Mouse (Mus musculus) CH12.LX (cell line): ENCODE data around the gene Prkaa1. TPM values are rescaled to one million over a fixed set of nuclear protein-coding genes. Genes with fewer than 3 reads are reported as not detected.

Experiments
- DNase-seq: peaks from one replicate; pipeline ENCODE4 v3.0.0-alpha.2; 2013; ENCODE audit errors: extremely low read depth
- H3K27ac ChIP-seq: 2 replicates; pipeline ENCODE4 v1.5.1; 2012; ENCODE audit warnings: low read depth, mild to moderate bottlenecking, control low read depth, moderate library complexity; ENCODE audit not compliant: insufficient read depth
- H3K27me3 ChIP-seq: replicated peaks from 2 replicates; pipeline ENCODE3; 2012; ENCODE audit warnings: inconsistent platforms
- H3K36me3 ChIP-seq, 2 experiments: replicated peaks in 1 of 2; 2 replicates each; pipeline versions ENCODE3 to v1.6.1; 2012; ENCODE audit warnings: inconsistent platforms in 1 of 2, low read length in 1 of 2, mild to moderate bottlenecking in 1 of 2, mixed read lengths in 1 of 2, moderate library complexity in 1 of 2; ENCODE audit not compliant: control insufficient read depth in 1 of 2, insufficient read depth in 1 of 2
- H3K4me1 ChIP-seq, 2 experiments: 2 replicates each; pipeline ENCODE4 v1.6.1; 2012; ENCODE audit warnings: inconsistent platforms in 1 of 2, moderate library complexity in 1 of 2; ENCODE audit not compliant: insufficient read depth in 2 of 2, control insufficient read depth in 1 of 2
- H3K4me2 ChIP-seq: 2 replicates; pipeline ENCODE4 v1.6.1; 2012; ENCODE audit warnings: low read depth, mild to moderate bottlenecking, control low read depth; ENCODE audit not compliant: poor library complexity, insufficient read depth, severe bottlenecking
- H3K4me3 ChIP-seq, 3 experiments: fragments of 150-350 bp in 1 of 3; sonication (generic) in 1 of 3; replicated peaks in 1 of 3; 2 replicates each; pipeline versions ENCODE3 to v1.5.1; 2011 to 2012; ENCODE audit warnings: low read depth in 2 of 3, low read length in 2 of 3, mild to moderate bottlenecking in 2 of 3, moderate library complexity in 2 of 3, control low read depth in 1 of 3, improper control_type of control experiment in 1 of 3, inconsistent platforms in 1 of 3, mixed read lengths in 1 of 3; ENCODE audit not compliant: poor library complexity in 1 of 3
- H3K79me2 ChIP-seq: replicated peaks from 2 replicates; pipeline ENCODE4 v1.6.1; 2012; ENCODE audit warnings: mild to moderate bottlenecking, moderate library complexity; ENCODE audit not compliant: control insufficient read depth, poor library complexity, insufficient read depth, severe bottlenecking; ENCODE audit errors: extremely low read depth
- H3K9ac ChIP-seq: 2 replicates; pipeline ENCODE4 v1.6.1; 2012; ENCODE audit warnings: low read depth, mild to moderate bottlenecking, control low read depth, moderate library complexity; ENCODE audit not compliant: insufficient read depth
- H3K9me3 ChIP-seq: replicated peaks from 2 replicates; pipeline ENCODE3; 2012; ENCODE audit warnings: low read length, inconsistent platforms, mixed read lengths
- BHLHE40 ChIP-seq: IDR thresholded peaks from 2 replicates; pipeline ENCODE4 v1.6.1; 2011; ENCODE audit warnings: mild to moderate bottlenecking, low read depth, low read length, improper control_type of control experiment
- CHD2 ChIP-seq: IDR thresholded peaks from 2 replicates; pipeline ENCODE4 v1.6.1; 2011; ENCODE audit warnings: low read length, improper control_type of control experiment
- CTCF ChIP-seq, 2 experiments: IDR thresholded peaks in 1 of 2; conservative IDR thresholded peaks in 1 of 2; 2 replicates each; pipeline ENCODE4 v1.5.1; 2011 to 2012; ENCODE audit warnings: low read depth in 2 of 2, low read length in 2 of 2, improper control_type of control experiment in 1 of 2, inconsistent platforms in 1 of 2, mild to moderate bottlenecking in 1 of 2, moderate library complexity in 1 of 2
- ELF1 ChIP-seq: IDR thresholded peaks from 2 replicates; pipeline ENCODE4 v1.6.1; 2014; ENCODE audit warnings: low read depth, mild to moderate bottlenecking, inconsistent platforms, low read length, improper control_type of control experiment
- EP300 ChIP-seq: IDR thresholded peaks from 2 replicates; pipeline ENCODE4 v1.6.1; 2011; ENCODE audit warnings: low read length, improper control_type of control experiment
- GABPA ChIP-seq: IDR thresholded peaks from 2 replicates; pipeline ENCODE4 v1.6.1; 2012; ENCODE audit warnings: low read depth, low read length, improper control_type of control experiment, inconsistent platforms; ENCODE audit not compliant: insufficient replicate concordance
- JUND ChIP-seq: conservative IDR thresholded peaks from 2 replicates; pipeline ENCODE4 v1.6.1; 2011; ENCODE audit warnings: low read depth, low read length, improper control_type of control experiment
- KAT2A ChIP-seq: IDR thresholded peaks from 2 replicates; pipeline ENCODE4 v1.6.1; 2012; ENCODE audit warnings: low read length, improper control_type of control experiment, inconsistent platforms; ENCODE audit not compliant: insufficient replicate concordance
- MAX ChIP-seq: IDR thresholded peaks from 2 replicates; pipeline ENCODE4 v1.6.1; 2011; ENCODE audit warnings: low read length, improper control_type of control experiment
- MXI1 ChIP-seq: IDR thresholded peaks from 2 replicates; pipeline ENCODE4 v1.6.1; 2011; ENCODE audit warnings: mild to moderate bottlenecking, low read depth, low read length, improper control_type of control experiment
- MYC ChIP-seq: IDR thresholded peaks from 2 replicates; pipeline ENCODE4 v1.6.1; 2011; ENCODE audit warnings: low read depth, mild to moderate bottlenecking, improper control_type of control experiment, low read length
- NELFE ChIP-seq: IDR thresholded peaks from 2 replicates; pipeline ENCODE4 v1.6.1; 2011; ENCODE audit warnings: low read depth, low read length, improper control_type of control experiment
- NRF1 ChIP-seq: IDR thresholded peaks from 2 replicates; pipeline ENCODE4 v1.6.1; 2014; ENCODE audit warnings: low read depth, mild to moderate bottlenecking, inconsistent platforms, low read length, improper control_type of control experiment, moderate library complexity
- POLR2AphosphoS2 ChIP-seq: IDR thresholded peaks from 2 replicates; pipeline ENCODE4 v1.6.1; 2011; ENCODE audit warnings: low read depth, low read length, improper control_type of control experiment
- RAD21 ChIP-seq: IDR thresholded peaks from 2 replicates; pipeline ENCODE4 v1.6.1; 2011; ENCODE audit warnings: low read depth, mild to moderate bottlenecking, low read length, improper control_type of control experiment, moderate library complexity
- SMC3 ChIP-seq: IDR thresholded peaks from 2 replicates; pipeline ENCODE4 v1.6.1; 2011; ENCODE audit warnings: low read depth, low read length, improper control_type of control experiment
- TBP ChIP-seq: conservative IDR thresholded peaks from 2 replicates; pipeline ENCODE4 v1.6.1; 2011; ENCODE audit warnings: low read depth, low read length, improper control_type of control experiment
- TCF12 ChIP-seq: IDR thresholded peaks from 2 replicates; pipeline ENCODE4 v1.6.1; 2014; ENCODE audit warnings: low read depth, mild to moderate bottlenecking, inconsistent platforms, low read length, improper control_type of control experiment
- UBTF ChIP-seq: IDR thresholded peaks from 2 replicates; pipeline ENCODE4 v1.6.1; 2012; ENCODE audit warnings: low read depth, mild to moderate bottlenecking, inconsistent platforms, low read length, improper control_type of control experiment, moderate library complexity
- USF1 ChIP-seq: IDR thresholded peaks from 2 replicates; pipeline ENCODE4 v1.6.1; 2014; ENCODE audit warnings: low read depth, mild to moderate bottlenecking, inconsistent platforms, low read length, improper control_type of control experiment
- USF2 ChIP-seq: conservative IDR thresholded peaks from 2 replicates; pipeline ENCODE4 v1.6.1; 2011; ENCODE audit warnings: low read depth, low read length, improper control_type of control experiment
- ZMIZ1 ChIP-seq: IDR thresholded peaks from 2 replicates; pipeline ENCODE4 v1.6.1; 2012; ENCODE audit warnings: low read depth, mild to moderate bottlenecking, inconsistent platforms, low read length, improper control_type of control experiment
- ZNF384 ChIP-seq: IDR thresholded peaks from 2 replicates; pipeline ENCODE4 v1.6.1; 2012; ENCODE audit warnings: low read depth, low read length, improper control_type of control experiment, inconsistent platforms
- dilution Hi-C: fragments of 300-500 bp; cut with MboI; formaldehyde crosslinking; loops from 2 replicates; pipeline ENCODE4 v1.14.3; 2020; ENCODE audit warnings: low sequenced_read_pairs; ENCODE audit not compliant: extremely low pct_unique_long_range_greater_than_20kb, extremely low pct_ligation_motif_present
- in situ Hi-C: fragments of 300-500 bp; cut with MboI; formaldehyde crosslinking; loops from 3 replicates; pipeline ENCODE4 v1.14.3; 2019; ENCODE audit warnings: low sequenced_read_pairs, low pct_ligation_motif_present, low pct_unique_long_range_greater_than_20kb, mixed read lengths
- polyA plus RNA-seq: library from polyadenylated mRNA; unstranded; fragments of >175 nt; gene quantifications from 2 replicates; pipeline ENCODE4 v1.2.1, GENCODE M21; 2012; ENCODE audit warnings: low read depth; ENCODE audit not compliant: insufficient read length
- total RNA-seq, 2 experiments: library from RNA; depleted of rRNA; stranded (reverse); fragments of 300-350 nt in 1 of 2; fragments of >200 nt in 1 of 2; gene quantifications; 2 replicates each; pipeline ENCODE4 v1.2.3; 2012 to 2014

The Prkaa1 gene
- total and polyA plus RNA-seq, 3 experiments = 12.6 to 25.4 (median 21.2) TPM

DNA sequence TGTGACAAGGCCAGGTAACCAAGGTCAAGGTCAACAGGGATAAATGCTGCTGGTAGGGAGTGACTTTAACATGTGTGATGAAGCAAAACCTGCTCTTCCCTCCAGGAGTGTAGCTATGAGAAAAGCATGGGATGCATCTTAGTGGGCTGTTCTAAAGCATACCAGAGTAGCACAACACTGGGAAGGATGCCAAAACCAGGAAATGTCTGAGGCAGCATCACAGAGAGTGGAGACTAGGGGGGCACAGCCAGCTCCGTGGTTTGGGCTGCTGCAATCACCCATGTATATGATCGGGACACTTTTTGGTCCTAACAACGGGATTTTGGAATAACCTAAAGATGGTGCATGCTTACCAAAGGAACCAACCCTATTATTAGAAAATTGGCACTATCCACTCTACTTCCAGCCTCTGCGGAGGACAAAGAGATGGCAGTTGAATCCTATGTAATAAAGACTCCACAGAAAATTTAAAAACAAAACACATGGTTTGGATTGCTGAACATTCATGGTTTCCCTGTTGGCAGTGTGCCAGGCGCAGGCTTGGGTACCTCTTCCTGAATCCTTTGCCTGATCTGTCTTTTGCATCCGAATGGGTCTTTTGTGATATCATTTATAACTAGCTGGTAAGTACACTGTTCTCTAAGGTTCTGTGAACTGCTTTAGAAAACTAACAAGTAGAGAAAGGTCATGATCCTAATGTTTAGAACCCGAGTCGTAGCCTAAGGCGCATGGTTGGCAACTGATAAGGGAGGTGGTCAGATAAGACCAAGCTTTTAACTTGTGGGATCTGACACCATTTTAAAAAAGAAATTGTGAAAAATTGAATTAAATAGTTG is 5.4 kb upstream of the Prkaa1 start:
- in situ Hi-C loops = no loop called here
- Histone ChIP-seq H3K27ac (no peak overlapping the region), H3K4me1 (peaks cover 0 to 10% of the 10 kb centered on the region in 2 experiments; a peak in 2 of 4 replicates), H3K36me3 (no peaks in the 10 kb centered on the region), H3K27me3 (no peaks in the 10 kb centered on the region), H3K79me2 (no peaks in the 10 kb centered on the region), H3K9ac (no peak overlapping the region), H3K4me2 (no peak overlapping the region), H3K9me3 (no peaks in the 10 kb centered on the region), H3K4me3 (no peak overlapping the region)
- dilution Hi-C loops = no loop called here
- no peak for DNase-seq
- TF ChIP-seq GABPA (no peak), UBTF (no peak), MAX (no peak), ELF1 (no peak), KAT2A (no peak), SMC3 (no peak), TBP (no peak), MYC (no peak), BHLHE40 (no peak), USF1 (no peak), NELFE (no peak), JUND (no peak), MXI1 (no peak), POLR2AphosphoS2 (no peak), RAD21 (no peak), NRF1 (no peak), ZNF384 (no peak), CTCF (conservative IDR thresholded peaks at IDR 0.05 in 1 of 2, IDR thresholded peaks at IDR 0.05 in 1 of 2; ENCODE audit: low read depth in 2 of 2, low read length in 2 of 2) (no peak), EP300 (no peak), ZMIZ1 (no peak)

DNA sequence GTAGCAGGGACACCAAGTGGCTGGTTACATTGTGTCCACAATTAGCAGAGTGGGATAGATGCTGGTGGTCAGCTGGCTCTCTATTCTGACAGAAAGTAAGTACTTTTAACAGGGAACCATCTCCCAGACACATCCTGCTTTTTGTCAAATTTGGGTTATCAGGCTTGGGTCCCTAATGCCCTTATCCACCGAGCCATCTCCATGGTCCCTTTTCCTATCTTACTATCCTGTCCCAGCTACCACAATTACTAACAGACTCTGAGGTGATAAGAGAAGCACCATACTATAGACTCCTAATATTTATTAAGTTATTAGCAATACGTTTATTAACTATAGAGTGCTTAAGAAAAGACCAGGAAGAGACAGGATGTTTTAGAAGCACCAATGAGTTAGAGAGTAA is 4.3 kb upstream of the Prkaa1 start:
- Histone ChIP-seq H3K36me3 (no peaks in the 10 kb centered on the region), H3K4me1 (peaks cover 0 to 10% of the 10 kb centered on the region in 2 experiments; a peak in 2 of 4 replicates), H3K9ac (no peak overlapping the region), H3K27me3 (no peaks in the 10 kb centered on the region), H3K27ac (no peak overlapping the region), H3K4me3 (no peak overlapping the region), H3K79me2 (0 out of 2 replicates have a peak, but pooled peaks cover under 1% of the 10 kb centered on the region), H3K9me3 (no peaks in the 10 kb centered on the region), H3K4me2 (no peak overlapping the region)
- no peak for DNase-seq
- dilution Hi-C loops = no loop called here
- in situ Hi-C loops = no loop called here
- TF ChIP-seq USF2 (no peak), TBP (no peak), TCF12 (no peak), UBTF (no peak), USF1 (no peak), GABPA (no peak), MYC (no peak), RAD21 (no peak), CHD2 (no peak)
